Mouse (Mus musculus) ovary, adult 18-20 months (tissue): ENCODE results near the gene Kcnd3.

ENCODE experiments used
- DNase-seq: peaks from one replicate; pipeline ENCODE4 v3.0.0; 2022; ENCODE audit warnings: low spot score, mixed read lengths

Kcnd3 gene

GRCm38 (mm10) chr3:105655031-105655585 lies 203.0 kb downstream of the Kcnd3 start:
- no peak for DNase-seq

GRCm38 (mm10) chr3:105660530-105660929 lies 208.4 kb downstream of the Kcnd3 start:
- no peak for DNase-seq

GRCm38 (mm10) chr3:105663043-105663442 lies 210.9 kb downstream of the Kcnd3 start:
- no peak for DNase-seq

- DNase-seq, result no peak
Observed at GRCm38 (mm10) chr3:105665105-105665765, 213.1 kb downstream of the Kcnd3 start.

GRCm38 (mm10) chr3:105666996-105667523 lies 214.9 kb downstream of the Kcnd3 start:
- no peak for DNase-seq

- DNase-seq, result no peak
Observed at GRCm38 (mm10) chr3:105668161-105668560, 216.0 kb downstream of the Kcnd3 start.

- DNase-seq, result no peak
Observed at GRCm38 (mm10) chr3:105669776-105670175, 217.6 kb downstream of the Kcnd3 start.

GRCm38 (mm10) chr3:105670801-105671200 lies 218.7 kb downstream of the Kcnd3 start:
- no peak for DNase-seq

- DNase-seq, result peak; percentile 25
Observed at GRCm38 (mm10) chr3:105674595-105675218, 222.6 kb downstream of the Kcnd3 start.

GRCm38 (mm10) chr3:105675932-105676331 lies 223.8 kb downstream of the Kcnd3 start:
- no peak for DNase-seq

GRCm38 (mm10) chr3:105680346-105680745 lies 228.2 kb downstream of the Kcnd3 start:
- DNase-seq, result no peak

- no peak for DNase-seq
Observed at GRCm38 (mm10) chr3:105686394-105687323, 234.5 kb downstream of the Kcnd3 start.

GRCm38 (mm10) chr3:105687324-105688060 lies 235.4 kb downstream of the Kcnd3 start, which contains the start of gene Ddx20:
Gene Ddx20, minus strand, starts transcription at chr3:105687574.
- DNase-seq, result peak; percentile 96

- DNase-seq, result no peak
Observed at GRCm38 (mm10) chr3:105688536-105688935, 236.4 kb downstream of the Kcnd3 start.

- DNase-seq, result no peak
Observed at GRCm38 (mm10) chr3:105693327-105694080, 241.4 kb downstream of the Kcnd3 start.

- no peak for DNase-seq
Observed at GRCm38 (mm10) chr3:105695476-105696386, 243.6 kb downstream of the Kcnd3 start.

GRCm38 (mm10) chr3:105696387-105697147 lies 244.4 kb downstream of the Kcnd3 start:
- no peak for DNase-seq

GRCm38 (mm10) chr3:105697148-105697441 lies 245.0 kb downstream of the Kcnd3 start:
- no peak for DNase-seq

GRCm38 (mm10) chr3:105698311-105698710 lies 246.2 kb downstream of the Kcnd3 start:
- DNase-seq, result no peak
